Mouse (Mus musculus) midbrain, embryonic 11.5 days (tissue): ENCODE data around the gene Meis2. TPM values are rescaled to one million over a fixed set of nuclear protein-coding genes. Genes with fewer than 3 reads are reported as not detected.

ENCODE experiments used
- ATAC-seq: fragments of 200-750 bp; cut with Nextera tagmentation; 2 replicates; pipeline ENCODE4 v1.8.0; 2017; ENCODE audit warnings: moderate TSS enrichment, moderate library complexity; ENCODE audit not compliant: low FRiP score
- DNase-seq: peaks from one replicate; pipeline ENCODE4 v3.0.0; 2015; ENCODE audit warnings: low spot score; ENCODE audit errors: missing footprints
- H3K27ac ChIP-seq: fragments of 300-500 bp; sonication (generic); 2 replicates; pipeline ENCODE4 v1.5.1; 2014; ENCODE audit warnings: low read depth, low read length
- H3K27me3 ChIP-seq: fragments of 300-500 bp; sonication (generic); 2 replicates; pipeline ENCODE4 v1.6.1; 2014; ENCODE audit warnings: mild to moderate bottlenecking, low read length, moderate library complexity, mixed read lengths; ENCODE audit not compliant: control insufficient read depth, insufficient read depth
- H3K36me3 ChIP-seq: fragments of 300-500 bp; sonication (generic); 2 replicates; pipeline ENCODE4 v1.6.1; 2014; ENCODE audit warnings: mild to moderate bottlenecking, low read length, moderate library complexity, mixed read lengths; ENCODE audit not compliant: control insufficient read depth, insufficient read depth
- H3K4me1 ChIP-seq: fragments of 300-500 bp; sonication (generic); 2 replicates; pipeline ENCODE4 v1.6.1; 2014; ENCODE audit warnings: low read length; ENCODE audit not compliant: control insufficient read depth, insufficient read depth
- H3K4me2 ChIP-seq: fragments of 300-500 bp; sonication (generic); 2 replicates; pipeline ENCODE4 v1.6.1; 2014; ENCODE audit warnings: mild to moderate bottlenecking, moderate library complexity
- H3K4me3 ChIP-seq: fragments of 300-500 bp; sonication (generic); 2 replicates; pipeline ENCODE4 v1.5.1; 2014; ENCODE audit warnings: low read depth, low read length
- H3K9ac ChIP-seq: fragments of 300-500 bp; sonication (generic); 2 replicates; pipeline ENCODE4 v1.6.1; 2014; ENCODE audit warnings: low read length
- H3K9me3 ChIP-seq: fragments of 300-500 bp; sonication (generic); 2 replicates; pipeline ENCODE4 v1.6.1; 2016; ENCODE audit warnings: low read length; ENCODE audit not compliant: control insufficient read depth
- WGBS: fragments of 180-500 bp; shearing (Covaris S2); extraction: QIAGEN DNeasy Blood & Tissue Kit; methylation state at CpG from one replicate; pipeline ENCODE4 v1.1.7; 2014; 5-methylcytosine and 5-hydroxymethylcytosine counted together
- polyA plus RNA-seq: library from polyadenylated mRNA; unstranded; fragments of >200 nt; fragmentation: Nextera tagmentation; extraction: Ambion mirVana; gene quantifications from 2 replicates; pipeline ENCODE4 v1.2.1, GENCODE M21; 2014

The Meis2 gene
- polyA plus RNA-seq, 1 experiment from 2014 or later, result 52.2 TPM

- H3K27me3 ChIP-seq, result no peaks in the 10 kb centered on the region
- no peaks in the 10 kb centered on the region for H3K9me3 ChIP-seq
- no peak overlapping the region for H3K4me3 ChIP-seq
- no peak overlapping the region for H3K27ac ChIP-seq
- ATAC-seq, result no peak
- no peaks in the 10 kb centered on the region for H3K36me3 ChIP-seq
- no peak for DNase-seq
- H3K9ac ChIP-seq, result no peak overlapping the region
- 37% methylated on average over 5 of the region's 5 CpGs for WGBS
- no peak overlapping the region for H3K4me2 ChIP-seq
- peaks cover 3% of the 10 kb centered on the region; the same call in 1 of the 2 replicates for H3K4me1 ChIP-seq
Observed at GRCm38 (mm10) chr2:115963293-115963835, 102.3 kb downstream of the Meis2 start.

GRCm38 (mm10) chr2:115962728-115963127 lies 102.9 kb downstream of the Meis2 start:
- Histone ChIP-seq H3K27ac (no peak overlapping the region), H3K4me2 (no peak overlapping the region), H3K9me3 (no peaks in the 10 kb centered on the region), H3K9ac (no peak overlapping the region), H3K4me1 (peaks cover 3% of the 10 kb centered on the region; the same call in 1 of the 2 replicates), H3K4me3 (no peak overlapping the region), H3K36me3 (no peaks in the 10 kb centered on the region), H3K27me3 (no peaks in the 10 kb centered on the region)
- ATAC-seq (no peak), DNase-seq (no peak)
- 84% methylated on average over 3 of the region's 3 CpGs for WGBS

GRCm38 (mm10) chr2:115962113-115962512 lies 103.5 kb downstream of the Meis2 start:
- Histone ChIP-seq H3K9ac (no peak overlapping the region), H3K4me2 (no peak overlapping the region), H3K4me3 (no peak overlapping the region), H3K27ac (no peak overlapping the region), H3K4me1 (peaks cover 3% of the 10 kb centered on the region; the same call in 1 of the 2 replicates), H3K36me3 (no peaks in the 10 kb centered on the region), H3K9me3 (no peaks in the 10 kb centered on the region), H3K27me3 (no peaks in the 10 kb centered on the region)
- WGBS, result 72% methylated on average over 2 of the region's 2 CpGs
- DNase-seq, result no peak
- no peak for ATAC-seq

- H3K4me2 ChIP-seq, result no peak overlapping the region
- ATAC-seq (no peak), DNase-seq (no peak)
- no peak overlapping the region for H3K4me3 ChIP-seq
- no peak overlapping the region for H3K9ac ChIP-seq
- H3K27me3 ChIP-seq, result no peaks in the 10 kb centered on the region
- WGBS, result 96% methylated on average over 7 of the region's 7 CpGs
- peaks cover 3% of the 10 kb centered on the region; the same call in 1 of the 2 replicates for H3K4me1 ChIP-seq
- H3K36me3 ChIP-seq, result no peaks in the 10 kb centered on the region
- H3K27ac ChIP-seq, result no peak overlapping the region
- no peaks in the 10 kb centered on the region for H3K9me3 ChIP-seq
Observed at GRCm38 (mm10) chr2:115960615-115961014, 105.0 kb downstream of the Meis2 start.

- ATAC-seq (no peak), DNase-seq (no peak)
- WGBS, result 79% methylated on average over 2 of the region's 2 CpGs
Observed at GRCm38 (mm10) chr2:115956786-115957185, 108.9 kb downstream of the Meis2 start.

GRCm38 (mm10) chr2:115950645-115951044 lies 115.0 kb downstream of the Meis2 start:
- WGBS, result 62% methylated on average over 3 of the region's 3 CpGs
- Histone ChIP-seq H3K9ac (no peak overlapping the region), H3K4me3 (no peak overlapping the region), H3K27me3 (no peaks in the 10 kb centered on the region), H3K9me3 (no peaks in the 10 kb centered on the region), H3K36me3 (no peaks in the 10 kb centered on the region), H3K4me1 (no peaks in the 10 kb centered on the region), H3K27ac (no peak overlapping the region), H3K4me2 (no peak overlapping the region)
- no peak for DNase-seq
- ATAC-seq, result no peak

More at GRCm38 (mm10) chr2:115956786-115957185, 108.9 kb downstream of the Meis2 start:
- Histone ChIP-seq H3K36me3 (no peaks in the 10 kb centered on the region), H3K9me3 (no peaks in the 10 kb centered on the region), H3K9ac (no peak overlapping the region), H3K4me1 (no peaks in the 10 kb centered on the region), H3K4me3 (no peak overlapping the region), H3K27ac (no peak overlapping the region), H3K4me2 (no peak overlapping the region), H3K27me3 (no peaks in the 10 kb centered on the region)

GRCm38 (mm10) chr2:115948630-115949426 lies 116.8 kb downstream of the Meis2 start:
- H3K4me2 ChIP-seq, result no peak overlapping the region
- H3K36me3 ChIP-seq, result no peaks in the 10 kb centered on the region
- H3K27me3 ChIP-seq, result no peaks in the 10 kb centered on the region
- WGBS, result 90% methylated on average over 7 of the region's 7 CpGs
- no peak overlapping the region for H3K27ac ChIP-seq
- no peaks in the 10 kb centered on the region for H3K4me1 ChIP-seq
- no peak overlapping the region for H3K4me3 ChIP-seq
- no peak overlapping the region for H3K9ac ChIP-seq
- DNase-seq, result no peak
- ATAC-seq, result no peak
- no peaks in the 10 kb centered on the region for H3K9me3 ChIP-seq

GRCm38 (mm10) chr2:115947714-115948226 lies 117.9 kb downstream of the Meis2 start:
- DNase-seq (no peak), ATAC-seq (no peak)
- Histone ChIP-seq H3K9me3 (no peaks in the 10 kb centered on the region), H3K27ac (no peak overlapping the region), H3K4me1 (no peaks in the 10 kb centered on the region), H3K9ac (no peak overlapping the region), H3K4me2 (no peak overlapping the region), H3K4me3 (no peak overlapping the region), H3K27me3 (no peaks in the 10 kb centered on the region), H3K36me3 (no peaks in the 10 kb centered on the region)
- WGBS, result 50% methylated on average over 7 of the region's 7 CpGs

GRCm38 (mm10) chr2:115943044-115943443 lies 122.6 kb downstream of the Meis2 start:
- H3K9ac ChIP-seq, result no peak overlapping the region
- WGBS, result 89% methylated on average over 8 of the region's 8 CpGs
- ATAC-seq, result no peak

More at GRCm38 (mm10) chr2:115943044-115943443, 122.6 kb downstream of the Meis2 start:
- Histone ChIP-seq H3K9me3 (no peaks in the 10 kb centered on the region), H3K27ac (no peak overlapping the region), H3K4me2 (no peak overlapping the region), H3K4me1 (no peaks in the 10 kb centered on the region), H3K36me3 (no peaks in the 10 kb centered on the region), H3K4me3 (no peak overlapping the region), H3K27me3 (no peaks in the 10 kb centered on the region)
- DNase-seq, result no peak
